Mouse (Mus musculus) hindbrain, embryonic 16.5 days (tissue): ENCODE measurements around the gene Socs2. TPM values are rescaled to one million over a fixed set of nuclear protein-coding genes. Genes with fewer than 3 reads are reported as not detected.

Experiments used
- ATAC-seq: fragments of 200-750 bp; cut with Nextera tagmentation; 2 replicates; pipeline ENCODE4 v1.8.0; 2017; ENCODE audit warnings: moderate TSS enrichment, moderate library complexity
- H3K27ac ChIP-seq: fragments of 300-500 bp; sonication (generic); 2 replicates; pipeline ENCODE4 v1.5.1; 2014; ENCODE audit warnings: low read depth, mild to moderate bottlenecking, control low read depth, low read length, moderate library complexity
- H3K27me3 ChIP-seq: fragments of 300-500 bp; sonication (generic); replicated peaks from 2 replicates; pipeline ENCODE4 v1.6.1; 2014; ENCODE audit warnings: low read length; ENCODE audit not compliant: control insufficient read depth, insufficient read depth
- H3K36me3 ChIP-seq: fragments of 300-500 bp; sonication (generic); 2 replicates; pipeline ENCODE4 v1.6.1; 2014; ENCODE audit warnings: mild to moderate bottlenecking, low read length, moderate library complexity, mixed read lengths; ENCODE audit not compliant: control insufficient read depth, insufficient read depth
- H3K4me1 ChIP-seq: fragments of 300-500 bp; sonication (generic); 2 replicates; pipeline ENCODE4 v1.6.1; 2014; ENCODE audit warnings: low read depth, low read length; ENCODE audit not compliant: control insufficient read depth, insufficient read depth
- H3K4me2 ChIP-seq: fragments of 300-500 bp; sonication (generic); 2 replicates; pipeline ENCODE4 v1.6.1; 2014; ENCODE audit warnings: mild to moderate bottlenecking, low read length, control low read depth, moderate library complexity
- H3K4me3 ChIP-seq: fragments of 300-500 bp; sonication (generic); 2 replicates; pipeline ENCODE4 v1.5.1; 2014; ENCODE audit warnings: mild to moderate bottlenecking, low read length, control low read depth, moderate library complexity
- H3K9ac ChIP-seq: fragments of 300-500 bp; sonication (generic); 2 replicates; pipeline ENCODE4 v1.6.1; 2014; ENCODE audit warnings: low read depth, mild to moderate bottlenecking, control low read depth, low read length, moderate library complexity
- H3K9me3 ChIP-seq: fragments of 300-500 bp; sonication (generic); 2 replicates; pipeline ENCODE4 v1.6.1; 2014; ENCODE audit warnings: mild to moderate bottlenecking, low read length, moderate library complexity; ENCODE audit not compliant: control insufficient read depth
- WGBS: fragments of 180-500 bp; shearing (Covaris S2); extraction: QIAGEN DNeasy Blood & Tissue Kit; methylation state at CpG from one replicate; pipeline ENCODE4 v1.1.7; 2014; 5-methylcytosine and 5-hydroxymethylcytosine counted together
- polyA plus RNA-seq: library from polyadenylated mRNA; unstranded; fragments of >200 nt; fragmentation: Nextera tagmentation; extraction: Ambion mirVana; gene quantifications from 2 replicates; pipeline ENCODE4 v1.2.1, GENCODE M21; 2015

Gene Socs2
- polyA plus RNA-seq, result 121 and 122 TPM in 2 replicates

DNA sequence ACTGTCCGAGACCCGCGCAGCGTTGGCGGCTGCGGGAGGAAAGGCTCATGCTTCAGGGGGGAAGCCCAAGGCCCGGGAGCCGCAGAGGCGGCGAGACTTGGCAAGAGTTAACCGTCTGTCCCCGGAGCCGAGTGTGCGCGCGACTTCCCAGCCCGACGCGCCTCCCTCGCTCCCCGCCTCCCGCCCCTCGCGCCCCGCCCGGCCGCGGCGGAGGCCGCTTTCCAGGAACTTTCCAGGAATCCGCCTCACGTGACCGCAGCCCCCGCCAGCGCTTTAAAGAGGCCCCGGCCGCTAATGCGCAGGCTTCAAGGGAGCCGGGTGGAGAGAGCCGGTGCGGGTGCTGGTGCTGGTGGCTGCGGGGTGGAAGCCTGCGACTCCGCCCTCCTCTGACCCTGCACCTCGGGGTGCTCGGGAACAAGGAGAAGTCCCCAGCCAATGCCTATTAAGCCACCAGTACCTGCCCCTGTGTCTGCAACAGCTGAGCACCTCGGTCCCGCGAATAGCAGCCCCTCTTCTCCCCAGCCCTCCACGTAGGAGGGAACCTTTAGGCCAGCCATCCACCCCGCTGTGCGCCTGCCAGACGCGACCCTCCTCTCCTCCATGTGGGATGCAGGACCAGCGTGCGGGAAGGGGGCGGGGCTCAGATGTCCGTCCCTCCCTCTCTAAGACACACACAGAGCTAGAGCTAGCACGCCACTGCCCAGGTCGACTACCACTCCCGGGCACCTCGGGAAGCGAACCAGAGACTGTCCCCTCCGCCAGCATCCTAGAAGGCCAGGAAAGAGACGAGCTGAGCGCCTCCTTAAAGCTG lies at the start of gene Socs2:
Gene Socs2 (minus strand): TSS at position 496 of the 811 bp plus-strand sequence.
- Histone ChIP-seq H3K9ac (peak within 1 kb of the TSS; percentile 90), H3K4me1 (peaks cover 11% of the 10 kb centered on the region), H3K27ac (peak within 1 kb of the TSS; percentile 93), H3K4me2 (peak within 1 kb of the TSS; percentile 98), H3K9me3 (no peaks in the 10 kb centered on the region), H3K4me3 (peak within 1 kb of the TSS; percentile 90), H3K27me3 (no peaks in the 10 kb centered on the region), H3K36me3 (no peaks in the 10 kb centered on the region)
- peak; percentile 88 for ATAC-seq
- WGBS, result under 1% methylated on average over 46 of the region's 66 CpGs

DNA sequence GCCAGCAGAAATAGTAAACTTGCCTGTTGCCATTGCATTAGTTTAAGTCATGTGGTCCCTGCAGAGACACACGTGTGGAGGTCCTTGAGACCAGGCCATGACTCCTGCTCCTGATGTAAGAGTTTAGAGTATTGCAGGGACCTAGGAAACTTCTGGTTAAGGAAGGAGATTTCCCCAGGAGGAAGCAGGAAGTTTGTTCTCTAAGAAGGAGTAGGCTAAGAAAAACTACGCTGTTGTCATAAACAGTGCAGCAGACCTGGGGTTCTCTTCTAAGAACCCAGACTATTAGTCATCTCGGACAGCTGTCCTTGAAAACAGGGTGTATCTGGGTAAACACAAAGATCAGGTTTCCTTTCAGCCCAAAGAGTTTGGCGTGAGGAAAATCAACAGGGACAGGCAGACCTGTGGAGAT lies 48.5 kb upstream of the Socs2 start:
- Histone ChIP-seq H3K9me3 (no peaks in the 10 kb centered on the region), H3K4me3 (no peak overlapping the region), H3K4me2 (no peak overlapping the region), H3K27ac (no peak overlapping the region), H3K9ac (no peak overlapping the region), H3K27me3 (no peaks in the 10 kb centered on the region), H3K36me3 (no peaks in the 10 kb centered on the region), H3K4me1 (no peaks in the 10 kb centered on the region)
- WGBS, result 63% methylated on average over 4 of the region's 4 CpGs
- ATAC-seq, result no peak

GRCm38 (mm10) chr10:95464527-95464926 lies 47.5 kb upstream of the Socs2 start:
- Histone ChIP-seq H3K4me2 (no peak overlapping the region), H3K9ac (no peak overlapping the region), H3K4me3 (no peak overlapping the region), H3K9me3 (no peaks in the 10 kb centered on the region), H3K36me3 (no peaks in the 10 kb centered on the region), H3K4me1 (no peaks in the 10 kb centered on the region), H3K27ac (no peak overlapping the region), H3K27me3 (no peaks in the 10 kb centered on the region)
- ATAC-seq, result peak; percentile 20; the same call in 1 of the 2 replicates
- 55% methylated on average over 6 of the region's 6 CpGs for WGBS

GRCm38 (mm10) chr10:95462231-95462630 lies 45.3 kb upstream of the Socs2 start:
- no peaks in the 10 kb centered on the region for H3K4me1 ChIP-seq
- no peaks in the 10 kb centered on the region for H3K27me3 ChIP-seq
- H3K9me3 ChIP-seq, result no peaks in the 10 kb centered on the region
- 72% methylated on average over 1 of the region's 1 CpGs for WGBS
- no peaks in the 10 kb centered on the region for H3K36me3 ChIP-seq
- no peak overlapping the region for H3K4me2 ChIP-seq
- H3K27ac ChIP-seq, result no peak overlapping the region
- no peak overlapping the region for H3K4me3 ChIP-seq
- no peak for ATAC-seq
- no peak overlapping the region for H3K9ac ChIP-seq

DNA sequence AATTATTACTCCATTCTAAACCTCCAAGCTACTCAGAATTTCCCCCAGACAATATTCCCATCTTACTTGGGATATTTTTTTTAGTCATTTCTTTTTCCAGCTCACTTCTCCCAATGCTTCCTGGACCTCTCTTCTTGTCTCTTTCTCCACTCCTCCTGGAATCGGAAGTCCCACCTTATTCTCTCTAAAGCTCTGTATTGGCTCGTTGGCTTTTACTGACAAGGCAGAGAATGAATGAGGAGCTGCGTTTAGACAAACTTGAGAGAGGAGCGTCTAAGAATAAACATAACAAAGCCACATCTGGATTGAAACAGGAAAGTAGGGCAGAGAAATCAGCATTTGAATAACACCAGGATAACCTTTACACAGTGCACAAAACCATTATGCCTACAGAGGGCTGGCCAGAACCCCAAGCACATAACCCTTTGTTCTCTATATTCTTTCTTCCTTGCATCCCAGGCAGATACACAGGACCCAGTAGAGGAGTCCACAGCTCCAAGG lies 44.1 kb upstream of the Socs2 start:
- H3K4me1 ChIP-seq, result no peaks in the 10 kb centered on the region
- H3K27ac ChIP-seq, result no peak overlapping the region
- 44% methylated on average over 4 of the region's 4 CpGs for WGBS
- H3K9ac ChIP-seq, result no peak overlapping the region
- no peaks in the 10 kb centered on the region for H3K27me3 ChIP-seq
- ATAC-seq, result no peak
- H3K36me3 ChIP-seq, result no peaks in the 10 kb centered on the region
- H3K4me3 ChIP-seq, result no peak overlapping the region
- H3K4me2 ChIP-seq, result no peak overlapping the region
- H3K9me3 ChIP-seq, result no peaks in the 10 kb centered on the region

DNA sequence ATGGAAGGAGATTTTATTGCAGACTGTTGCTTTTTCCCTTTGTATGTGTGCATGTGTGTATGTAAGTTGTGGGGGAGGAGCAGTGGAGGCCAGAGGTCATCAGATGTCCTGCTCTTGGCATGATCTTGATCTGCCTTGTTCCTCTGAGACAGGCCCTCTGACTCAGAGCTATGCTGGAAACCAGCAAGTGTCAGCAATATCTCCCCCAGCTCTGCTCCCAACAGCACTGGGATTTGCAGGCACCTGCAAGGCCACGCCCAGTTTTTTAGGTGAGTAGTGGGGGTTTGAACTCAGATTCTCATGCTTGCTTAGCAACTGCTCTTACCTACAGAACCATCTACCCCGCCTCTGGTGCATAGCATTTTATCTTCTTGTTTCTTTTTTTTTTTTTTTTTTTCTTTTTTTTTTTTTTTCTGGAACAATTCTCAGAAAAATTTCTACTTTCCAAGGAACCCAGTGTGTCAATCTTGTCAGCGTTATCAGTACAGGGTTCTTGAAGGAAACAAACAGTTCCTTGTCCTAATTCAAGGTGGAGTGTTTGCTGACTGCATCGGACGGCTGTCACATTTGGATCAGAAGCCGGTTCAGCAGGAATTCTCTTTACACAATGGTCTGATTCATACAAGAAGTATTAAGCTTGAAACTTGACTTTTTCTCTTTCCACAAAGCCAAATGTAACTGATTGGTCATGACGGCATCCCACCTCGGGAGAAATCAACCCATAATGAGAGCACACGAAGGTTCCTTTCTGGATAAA lies 41.2 kb upstream of the Socs2 start:
- H3K27me3 ChIP-seq, result no peaks in the 10 kb centered on the region
- H3K4me2 ChIP-seq, result no peak overlapping the region
- WGBS, result 88% methylated on average over 9 of the region's 9 CpGs
- H3K36me3 ChIP-seq, result no peaks in the 10 kb centered on the region
- H3K9me3 ChIP-seq, result no peaks in the 10 kb centered on the region
- no peak overlapping the region for H3K9ac ChIP-seq
- H3K27ac ChIP-seq, result no peak overlapping the region
- no peak overlapping the region for H3K4me3 ChIP-seq
- H3K4me1 ChIP-seq, result no peaks in the 10 kb centered on the region
- no peak for ATAC-seq

DNA sequence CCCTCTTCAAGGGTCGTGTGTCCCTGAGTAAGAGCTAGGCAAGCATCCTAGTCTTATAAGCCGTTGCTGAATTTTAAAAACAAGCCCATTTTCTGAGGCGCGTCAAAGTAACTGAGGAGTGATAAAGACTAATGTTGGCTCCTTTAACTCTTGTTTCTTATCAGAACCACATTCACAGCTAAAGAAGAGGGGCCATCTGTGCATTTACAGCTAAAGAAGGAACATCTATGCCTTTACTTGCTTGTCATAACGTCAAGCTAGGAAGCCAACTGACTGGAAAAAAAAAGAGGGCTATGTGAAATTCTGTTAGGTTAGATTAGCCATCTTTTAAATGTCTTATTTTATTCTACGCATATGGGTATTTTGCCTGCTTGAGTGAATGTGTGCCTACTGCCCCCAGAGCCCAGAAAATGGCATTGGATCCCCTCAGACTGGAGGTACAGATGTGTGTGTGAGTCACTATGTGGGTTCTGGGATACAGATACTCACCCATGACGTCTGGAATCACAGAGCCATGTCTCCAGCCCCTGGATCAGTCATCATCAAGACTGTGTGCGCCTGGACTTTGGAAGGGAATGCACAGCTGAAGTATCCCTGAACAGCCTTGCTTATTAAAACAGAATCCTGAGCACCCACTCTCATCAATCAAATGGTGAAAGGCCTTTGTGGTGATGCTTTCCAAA lies 40.5 kb upstream of the Socs2 start:
- H3K4me1 ChIP-seq, result no peaks in the 10 kb centered on the region
- H3K36me3 ChIP-seq, result no peaks in the 10 kb centered on the region
- no peak for ATAC-seq
- H3K9me3 ChIP-seq, result no peaks in the 10 kb centered on the region
- H3K4me3 ChIP-seq, result no peak overlapping the region
- 84% methylated on average over 8 of the region's 8 CpGs for WGBS
- no peak overlapping the region for H3K4me2 ChIP-seq
- H3K9ac ChIP-seq, result no peak overlapping the region
- H3K27me3 ChIP-seq, result no peaks in the 10 kb centered on the region
- H3K27ac ChIP-seq, result no peak overlapping the region

DNA sequence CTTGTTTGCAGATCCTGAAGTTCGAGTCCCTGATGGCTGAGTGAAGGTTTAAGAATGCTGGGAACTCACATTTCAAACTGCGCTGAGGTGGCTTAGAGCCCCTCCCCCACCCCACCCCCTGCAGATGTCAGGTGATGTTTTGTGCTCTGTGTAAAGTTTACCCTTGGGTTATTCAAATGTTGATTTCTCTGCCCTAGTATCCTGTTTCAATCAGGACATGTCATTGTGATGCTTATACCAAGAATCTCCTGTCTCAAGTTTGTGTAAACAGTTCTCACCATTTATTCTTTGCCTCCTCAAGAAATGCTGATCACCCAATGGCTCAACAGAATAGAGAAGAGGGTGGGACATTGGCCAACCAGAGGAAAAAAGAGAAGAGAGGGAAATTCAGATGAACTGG lies 39.1 kb upstream of the Socs2 start:
- no peaks in the 10 kb centered on the region for H3K36me3 ChIP-seq
- ATAC-seq, result no peak

GRCm38 (mm10) chr10:95453282-95453681 lies 36.3 kb upstream of the Socs2 start:
- Histone ChIP-seq H3K4me1 (no peaks in the 10 kb centered on the region), H3K9ac (no peak overlapping the region), H3K4me2 (no peak overlapping the region), H3K36me3 (no peaks in the 10 kb centered on the region), H3K9me3 (no peaks in the 10 kb centered on the region), H3K4me3 (no peak overlapping the region), H3K27ac (no peak overlapping the region), H3K27me3 (no peaks in the 10 kb centered on the region)
- WGBS, result 88% methylated on average over 5 of the region's 5 CpGs
- ATAC-seq, result no peak

More for the DNA sequence above, 39.1 kb upstream of the Socs2 start:
- H3K9me3 ChIP-seq, result no peaks in the 10 kb centered on the region
- 60% methylated on average over 2 of the region's 2 CpGs for WGBS
- H3K9ac ChIP-seq, result no peak overlapping the region
- H3K4me3 ChIP-seq, result no peak overlapping the region
- no peak overlapping the region for H3K4me2 ChIP-seq
- no peaks in the 10 kb centered on the region for H3K27me3 ChIP-seq
- H3K27ac ChIP-seq, result no peak overlapping the region
- H3K4me1 ChIP-seq, result no peaks in the 10 kb centered on the region
